Mouse (Mus musculus) E14TG2a.4 (cell line): ENCODE measurements around the gene Slc39a11.

ENCODE experiments used
- H3K27me3 ChIP-seq: 2 replicates; pipeline ENCODE4 v1.6.1; 2014; ENCODE audit warnings: low read length, control low read depth; ENCODE audit not compliant: insufficient read depth
- H3K36me3 ChIP-seq: 2 replicates; pipeline ENCODE4 v1.6.1; 2014; ENCODE audit warnings: low read length, control low read depth; ENCODE audit not compliant: insufficient read depth
- H3K4me1 ChIP-seq: replicated peaks from 2 replicates; pipeline ENCODE4 v1.6.1; 2014; ENCODE audit warnings: low read depth, low read length, control low read depth
- H3K4me3 ChIP-seq: replicated peaks from 2 replicates; pipeline ENCODE4 v1.5.1; 2014; ENCODE audit warnings: mild to moderate bottlenecking, low read length
- H3K9me3 ChIP-seq: 2 replicates; pipeline ENCODE4 v1.6.1; 2014; ENCODE audit warnings: low read length, control low read depth
- CTCF ChIP-seq: conservative IDR thresholded peaks from 2 replicates; pipeline ENCODE4 v1.5.1; 2014; ENCODE audit warnings: low read length
- NANOG ChIP-seq: IDR thresholded peaks from 2 replicates; pipeline ENCODE4 v1.6.1; 2014; ENCODE audit warnings: borderline replicate concordance, low read length, mixed read lengths
- POU5F1 ChIP-seq: IDR thresholded peaks from 2 replicates; pipeline ENCODE4 v1.6.1; 2014; ENCODE audit warnings: low read length, borderline replicate concordance

Slc39a11 gene

DNA sequence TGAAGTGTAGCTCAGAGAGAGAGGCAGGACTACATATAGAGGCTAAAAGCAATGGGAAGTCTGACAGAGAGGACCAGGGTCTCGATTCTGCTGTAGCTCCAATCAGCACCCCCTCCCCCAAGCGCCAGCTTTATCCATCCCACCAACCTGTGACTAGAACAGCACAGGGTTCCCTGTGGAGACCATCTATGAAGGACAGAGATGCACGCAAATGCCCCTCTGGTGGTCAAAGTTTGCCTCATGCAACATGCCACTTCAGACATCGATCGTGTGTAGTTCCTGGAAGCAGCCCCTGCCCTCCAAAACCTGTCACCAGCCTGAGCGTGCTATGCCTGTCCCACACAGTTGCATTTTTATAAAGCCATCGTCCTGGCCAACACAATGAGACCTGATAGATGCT is 129.9 kb downstream of the Slc39a11 start:
- no peaks in the 10 kb centered on the region for H3K27me3 ChIP-seq
- H3K4me3 ChIP-seq, result no peak overlapping the region
- no peak for TF ChIP-seq NANOG
- TF ChIP-seq POU5F1, result no peak
- TF ChIP-seq CTCF, result no peak
- H3K36me3 ChIP-seq, result no peaks in the 10 kb centered on the region
- 0 out of 2 replicates have a peak, but pooled peaks cover 5% of the 10 kb centered on the region for H3K9me3 ChIP-seq
- peaks cover 24% of the 10 kb centered on the region for H3K4me1 ChIP-seq

GRCm38 (mm10) chr11:113518176-113518575 is 131.7 kb downstream of the Slc39a11 start:
- Histone ChIP-seq H3K4me1 (peaks cover 20% of the 10 kb centered on the region), H3K4me3 (no peak overlapping the region), H3K27me3 (no peaks in the 10 kb centered on the region), H3K9me3 (no peaks in the 10 kb centered on the region), H3K36me3 (no peaks in the 10 kb centered on the region)
- TF ChIP-seq NANOG (no peak), POU5F1 (no peak), CTCF (no peak)

DNA sequence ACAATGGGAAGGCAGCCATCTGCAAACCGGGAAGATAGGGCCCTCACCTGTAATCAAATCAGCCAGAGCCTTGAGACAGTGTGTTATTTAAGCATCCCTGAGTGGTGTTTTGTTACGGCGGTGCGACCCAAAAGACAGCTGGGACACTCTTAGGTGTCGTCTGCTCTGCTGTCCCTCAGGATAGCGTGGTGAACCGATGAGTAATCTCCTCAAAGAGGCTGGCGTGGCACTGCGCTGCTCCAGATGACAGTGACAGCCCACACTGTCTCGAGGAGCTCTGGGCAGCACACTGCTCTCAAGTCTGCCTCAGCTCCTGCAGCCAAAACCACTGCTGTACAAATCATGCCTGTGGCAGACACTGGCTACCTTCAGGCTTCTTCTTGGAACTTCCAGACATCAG is 133.7 kb downstream of the Slc39a11 start:
- no peak for TF ChIP-seq POU5F1
- TF ChIP-seq NANOG, result no peak
- no peak for TF ChIP-seq CTCF
- Histone ChIP-seq H3K36me3 (no peaks in the 10 kb centered on the region), H3K4me1 (peaks cover 24% of the 10 kb centered on the region), H3K27me3 (no peaks in the 10 kb centered on the region), H3K9me3 (no peaks in the 10 kb centered on the region), H3K4me3 (no peak overlapping the region)

DNA sequence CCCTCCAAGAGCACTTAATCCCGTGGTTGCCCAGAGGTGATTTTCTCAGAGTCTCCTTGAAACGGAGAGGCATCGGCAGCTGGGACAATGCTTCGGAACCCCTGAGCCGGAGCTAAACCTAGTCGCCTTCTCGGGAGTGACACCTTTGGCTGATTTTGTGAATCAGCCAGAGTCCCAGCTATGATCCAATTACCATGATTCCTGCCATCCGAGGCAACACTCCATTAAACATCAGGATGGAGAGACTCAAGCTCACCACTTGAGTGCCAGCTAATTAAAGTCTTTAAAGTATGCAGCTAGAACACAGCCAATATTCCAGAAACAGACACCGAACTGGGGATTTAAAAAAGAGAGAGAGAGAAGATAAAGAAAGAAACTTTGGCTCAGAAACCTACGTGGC is 136.9 kb downstream of the Slc39a11 start:
- Histone ChIP-seq H3K4me1 (peaks cover 14% of the 10 kb centered on the region; the same call in 1 of the 2 replicates), H3K9me3 (no peaks in the 10 kb centered on the region)

DNA sequence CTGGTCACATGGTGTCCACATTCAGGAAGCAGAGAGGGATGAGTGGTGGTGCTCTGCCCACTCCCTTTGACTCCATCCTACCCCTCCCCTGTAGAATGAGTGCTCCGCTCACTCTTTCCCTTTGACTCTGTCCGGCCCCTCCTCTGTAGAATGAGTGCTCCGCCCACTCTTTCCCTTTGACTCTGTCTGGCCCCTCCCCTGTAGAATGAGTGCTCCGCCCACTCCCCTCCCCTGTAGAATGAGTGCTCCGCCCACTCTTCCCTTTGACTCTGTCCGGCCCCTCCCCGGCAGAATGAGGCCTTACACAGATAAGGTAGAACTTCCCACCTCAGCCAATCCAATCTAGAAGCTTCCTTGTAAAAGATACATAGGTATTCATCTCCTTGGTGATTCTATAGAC is 137.7 kb downstream of the Slc39a11 start:
- no peaks in the 10 kb centered on the region for H3K36me3 ChIP-seq
- H3K9me3 ChIP-seq, result no peaks in the 10 kb centered on the region
- no peak overlapping the region for H3K4me3 ChIP-seq
- TF ChIP-seq NANOG, result no peak
- no peak for TF ChIP-seq CTCF
- TF ChIP-seq POU5F1, result no peak
- no peaks in the 10 kb centered on the region for H3K27me3 ChIP-seq
- H3K4me1 ChIP-seq, result peaks cover 14% of the 10 kb centered on the region; the same call in 1 of the 2 replicates

More for the DNA sequence above, 136.9 kb downstream of the Slc39a11 start:
- H3K4me3 ChIP-seq, result no peak overlapping the region
- no peaks in the 10 kb centered on the region for H3K36me3 ChIP-seq
- TF ChIP-seq CTCF (no peak), POU5F1 (no peak), NANOG (no peak)
- H3K27me3 ChIP-seq, result no peaks in the 10 kb centered on the region

DNA sequence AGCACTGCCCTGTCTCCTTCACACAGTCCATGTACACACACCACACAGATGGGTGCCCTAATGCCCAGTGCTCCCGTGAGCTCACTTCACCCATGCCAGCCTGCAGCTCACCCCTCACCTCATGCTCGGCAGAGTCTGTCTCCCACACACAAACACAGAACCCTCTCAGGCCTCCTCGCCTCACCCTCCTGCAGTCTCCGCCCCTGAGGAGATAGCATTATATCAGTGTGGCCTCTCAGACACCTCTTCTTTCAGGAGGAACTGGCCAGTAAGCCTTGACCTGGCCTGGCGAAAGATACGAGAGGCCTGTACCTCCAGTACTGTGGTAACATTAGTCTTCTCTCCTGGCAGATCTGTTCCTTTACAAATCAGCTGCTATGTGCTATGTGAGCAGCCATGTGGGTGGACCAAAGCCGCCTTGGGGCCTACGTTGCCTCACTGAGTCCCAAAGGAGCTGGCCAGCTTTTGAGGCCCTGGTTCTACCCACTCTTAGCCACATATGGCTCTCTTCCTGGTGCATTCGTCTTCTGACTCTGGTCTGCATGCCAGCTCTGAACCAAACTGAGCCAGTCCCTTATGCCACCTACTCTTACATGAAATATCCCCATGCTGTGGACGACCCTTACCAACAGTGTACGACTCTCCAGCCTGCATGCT is 138.8 kb downstream of the Slc39a11 start:
- H3K27me3 ChIP-seq, result no peaks in the 10 kb centered on the region
- peaks cover 14% of the 10 kb centered on the region; the same call in 1 of the 2 replicates for H3K4me1 ChIP-seq
- TF ChIP-seq NANOG (no peak), POU5F1 (no peak), CTCF (no peak)
- H3K4me3 ChIP-seq, result no peak overlapping the region
- H3K36me3 ChIP-seq, result no peaks in the 10 kb centered on the region
- no peaks in the 10 kb centered on the region for H3K9me3 ChIP-seq

DNA sequence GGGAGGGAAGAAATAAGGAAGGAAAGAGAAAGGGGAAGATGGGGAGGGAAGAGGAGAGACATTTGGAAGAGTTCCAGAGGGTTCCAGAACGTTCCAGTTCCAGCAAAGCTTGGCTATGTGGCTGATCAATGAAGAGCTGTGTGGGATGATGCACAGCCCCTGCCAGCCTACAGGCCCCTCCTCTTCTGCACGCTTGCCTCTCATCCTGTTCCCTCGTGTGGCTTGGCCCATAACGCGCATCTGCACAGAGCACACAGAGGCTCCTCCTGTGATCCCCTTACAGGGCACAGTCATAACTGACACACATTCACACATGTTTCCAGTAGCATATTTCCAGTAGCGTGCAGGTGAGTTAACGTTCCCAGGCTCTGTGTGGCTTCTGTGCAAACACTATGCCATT is 139.6 kb downstream of the Slc39a11 start:
- no peaks in the 10 kb centered on the region for H3K9me3 ChIP-seq
- H3K27me3 ChIP-seq, result no peaks in the 10 kb centered on the region
- no peak for TF ChIP-seq NANOG
- TF ChIP-seq CTCF, result no peak
- no peak for TF ChIP-seq POU5F1
- H3K4me3 ChIP-seq, result no peak overlapping the region
- H3K36me3 ChIP-seq, result no peaks in the 10 kb centered on the region
- peaks cover 14% of the 10 kb centered on the region; the same call in 1 of the 2 replicates for H3K4me1 ChIP-seq

- Histone ChIP-seq H3K9me3 (no peaks in the 10 kb centered on the region), H3K4me1 (peaks cover 14% of the 10 kb centered on the region; the same call in 1 of the 2 replicates), H3K4me3 (no peak overlapping the region), H3K36me3 (no peaks in the 10 kb centered on the region), H3K27me3 (no peaks in the 10 kb centered on the region)
- TF ChIP-seq POU5F1 (no peak), NANOG (no peak), CTCF (no peak)
Measured at GRCm38 (mm10) chr11:113507716-113508480, 142.0 kb downstream of the Slc39a11 start.
